Mouse (Mus musculus) embryonic facial prominence, embryonic 13.5 days (tissue): Measurements from ENCODE around the gene Sema3c. TPM values are rescaled to one million over a fixed set of nuclear protein-coding genes. Genes with fewer than 3 reads are reported as not detected.

Source experiments
- ATAC-seq: fragments of 200-750 bp; cut with Nextera tagmentation; 2 replicates; pipeline ENCODE4 v1.8.0; 2017; ENCODE audit warnings: low read depth; ENCODE audit not compliant: insufficient number of reproducible peaks, insufficient read depth, low FRiP score, low TSS enrichment
- H3K27ac ChIP-seq: fragments of 300-500 bp; sonication (generic); 2 replicates; pipeline ENCODE4 v1.5.1; 2015; ENCODE audit warnings: moderate library complexity, mild to moderate bottlenecking, inconsistent platforms
- H3K27me3 ChIP-seq: fragments of 300-500 bp; sonication (generic); 2 replicates; pipeline ENCODE4 v1.6.1; 2015; ENCODE audit warnings: mild to moderate bottlenecking, inconsistent platforms
- H3K36me3 ChIP-seq: fragments of 300-500 bp; sonication (generic); 2 replicates; pipeline ENCODE4 v1.6.1; 2015; ENCODE audit warnings: mild to moderate bottlenecking, inconsistent platforms
- H3K4me1 ChIP-seq: fragments of 300-500 bp; sonication (generic); 2 replicates; pipeline ENCODE4 v1.6.1; 2015; ENCODE audit warnings: inconsistent platforms
- H3K4me2 ChIP-seq: fragments of 300-500 bp; sonication (generic); 2 replicates; pipeline ENCODE4 v1.6.1; 2015; ENCODE audit warnings: moderate library complexity, mild to moderate bottlenecking, inconsistent platforms
- H3K4me3 ChIP-seq: fragments of 300-500 bp; sonication (generic); 2 replicates; pipeline ENCODE4 v1.5.1; 2015; ENCODE audit warnings: mild to moderate bottlenecking, inconsistent platforms
- H3K9ac ChIP-seq: fragments of 300-500 bp; sonication (generic); 2 replicates; pipeline ENCODE4 v1.6.1; 2015; ENCODE audit warnings: mild to moderate bottlenecking, inconsistent platforms
- H3K9me3 ChIP-seq: fragments of 300-500 bp; sonication (generic); 2 replicates; pipeline ENCODE4 v1.6.1; 2016; ENCODE audit warnings: inconsistent platforms
- WGBS: fragments of 180-500 bp; shearing (Covaris S2); methylation state at CpG from one replicate; pipeline ENCODE4 v1.1.7; 2015; ENCODE audit warnings: mixed read lengths; 5-methylcytosine and 5-hydroxymethylcytosine counted together
- polyA plus RNA-seq: library from polyadenylated mRNA; unstranded; fragments of >200 nt; fragmentation: Nextera tagmentation; extraction: Ambion mirVana; gene quantifications from 2 replicates; pipeline ENCODE4 v1.2.1, GENCODE M21; 2015

The Sema3c gene
- polyA plus RNA-seq, 1 experiment from 2014 or later, result 22.1 TPM

- H3K9ac ChIP-seq, result no peak overlapping the region
- H3K9me3 ChIP-seq, result no peaks in the 10 kb centered on the region
- H3K4me2 ChIP-seq, result no peak overlapping the region
- no peak for ATAC-seq
- no peaks in the 10 kb centered on the region for H3K36me3 ChIP-seq
- peaks cover 13% of the 10 kb centered on the region; the same call in 1 of the 2 replicates for H3K4me1 ChIP-seq
- no peak overlapping the region for H3K4me3 ChIP-seq
- no peak overlapping the region for H3K27ac ChIP-seq
- WGBS, result 27% methylated on average over 1 of the region's 1 CpGs
- H3K27me3 ChIP-seq, result no peaks in the 10 kb centered on the region
These were observed 74.9 kb downstream of the Sema3c start for GRCm38 (mm10) chr5:17648865-17649542.

DNA sequence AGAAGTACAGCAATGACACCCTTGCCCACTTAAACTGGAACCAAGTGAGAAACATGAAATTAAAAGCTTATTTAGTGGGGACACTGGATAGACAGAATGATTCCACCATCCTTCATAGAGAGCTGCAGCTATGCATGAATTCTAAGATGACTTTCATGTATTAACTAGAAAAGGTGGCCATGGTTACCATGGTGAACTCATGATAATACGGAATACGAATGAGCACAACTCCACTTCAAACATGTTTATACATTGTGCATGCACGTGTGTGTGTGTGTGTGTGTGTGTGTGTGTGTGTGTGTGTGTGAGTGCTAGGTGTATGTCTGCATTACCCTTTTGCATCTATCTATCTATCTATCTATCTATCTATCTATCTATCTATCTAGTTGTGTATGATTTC lies 87.1 kb downstream of the Sema3c start:
- ATAC-seq, result no peak
- no peaks in the 10 kb centered on the region for H3K4me1 ChIP-seq
- no peaks in the 10 kb centered on the region for H3K9me3 ChIP-seq
- H3K4me3 ChIP-seq, result no peak overlapping the region
- no peak overlapping the region for H3K27ac ChIP-seq
- no peaks in the 10 kb centered on the region for H3K27me3 ChIP-seq
- 79% methylated on average over 3 of the region's 3 CpGs for WGBS
- H3K9ac ChIP-seq, result no peak overlapping the region
- H3K36me3 ChIP-seq, result no peaks in the 10 kb centered on the region
- no peak overlapping the region for H3K4me2 ChIP-seq

DNA sequence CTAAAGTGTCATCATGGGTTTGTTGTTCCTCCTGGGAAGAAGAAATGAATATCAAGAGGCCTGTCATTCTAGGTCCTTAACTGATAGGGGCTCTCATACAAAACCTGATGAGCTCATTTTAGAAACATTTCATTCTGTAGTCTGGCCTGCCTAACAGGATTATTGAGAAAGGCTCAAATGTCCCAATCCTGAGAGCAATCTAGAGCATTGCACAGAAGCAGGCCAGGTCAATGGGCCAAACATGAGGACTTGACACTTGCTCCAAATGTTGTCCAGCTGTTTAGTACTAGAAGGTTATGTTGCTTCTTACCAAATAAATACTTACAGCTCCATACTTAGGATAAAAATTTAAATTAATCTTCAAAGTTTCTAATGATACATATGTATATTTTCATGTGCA lies 97.3 kb downstream of the Sema3c start:
- H3K9me3 ChIP-seq, result no peaks in the 10 kb centered on the region

GRCm38 (mm10) chr5:17680862-17681261 lies 106.8 kb downstream of the Sema3c start:
- H3K9me3 ChIP-seq, result no peaks in the 10 kb centered on the region
- no peaks in the 10 kb centered on the region for H3K4me1 ChIP-seq
- 82% methylated on average over 2 of the region's 2 CpGs for WGBS
- no peak overlapping the region for H3K27ac ChIP-seq
- no peaks in the 10 kb centered on the region for H3K27me3 ChIP-seq
- no peak overlapping the region for H3K9ac ChIP-seq
- no peak for ATAC-seq
- H3K4me2 ChIP-seq, result no peak overlapping the region
- no peaks in the 10 kb centered on the region for H3K36me3 ChIP-seq
- no peak overlapping the region for H3K4me3 ChIP-seq

More for the DNA sequence above, 97.3 kb downstream of the Sema3c start:
- Histone ChIP-seq H3K4me3 (no peak overlapping the region), H3K27me3 (no peaks in the 10 kb centered on the region), H3K36me3 (no peaks in the 10 kb centered on the region), H3K4me1 (no peaks in the 10 kb centered on the region), H3K9ac (no peak overlapping the region), H3K27ac (no peak overlapping the region), H3K4me2 (no peak overlapping the region)
- no peak for ATAC-seq

DNA sequence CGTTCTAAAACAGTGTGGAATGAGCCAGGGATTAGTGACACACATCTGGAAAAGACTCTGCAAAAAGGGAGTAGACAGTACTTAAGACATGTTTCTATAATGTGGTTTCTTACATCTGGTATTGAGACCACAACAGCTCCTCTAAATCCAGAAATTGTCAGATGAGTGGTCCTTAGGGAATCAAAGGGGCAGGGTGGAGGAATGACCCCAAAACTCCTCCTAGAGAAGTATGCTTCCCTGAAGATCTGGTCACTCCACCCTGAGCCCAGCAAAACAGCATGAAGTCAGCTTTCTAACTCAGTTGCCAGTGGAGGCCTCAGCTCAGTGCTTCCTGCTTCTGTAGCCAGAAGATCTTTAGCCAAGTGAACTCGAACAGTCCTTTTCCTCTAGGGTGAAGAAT lies 115.0 kb downstream of the Sema3c start:
- peak overlapping the region; percentile 75 for H3K27ac ChIP-seq
- no peak overlapping the region for H3K9ac ChIP-seq
- H3K36me3 ChIP-seq, result no peaks in the 10 kb centered on the region
- H3K4me1 ChIP-seq, result peaks cover 14% of the 10 kb centered on the region
- H3K4me3 ChIP-seq, result no peak overlapping the region
- no peaks in the 10 kb centered on the region for H3K9me3 ChIP-seq
- peak; percentile 32; the same call in 1 of the 2 replicates for ATAC-seq
- H3K4me2 ChIP-seq, result no peak overlapping the region
- 22% methylated on average over 2 of the region's 2 CpGs for WGBS
- no peaks in the 10 kb centered on the region for H3K27me3 ChIP-seq

DNA sequence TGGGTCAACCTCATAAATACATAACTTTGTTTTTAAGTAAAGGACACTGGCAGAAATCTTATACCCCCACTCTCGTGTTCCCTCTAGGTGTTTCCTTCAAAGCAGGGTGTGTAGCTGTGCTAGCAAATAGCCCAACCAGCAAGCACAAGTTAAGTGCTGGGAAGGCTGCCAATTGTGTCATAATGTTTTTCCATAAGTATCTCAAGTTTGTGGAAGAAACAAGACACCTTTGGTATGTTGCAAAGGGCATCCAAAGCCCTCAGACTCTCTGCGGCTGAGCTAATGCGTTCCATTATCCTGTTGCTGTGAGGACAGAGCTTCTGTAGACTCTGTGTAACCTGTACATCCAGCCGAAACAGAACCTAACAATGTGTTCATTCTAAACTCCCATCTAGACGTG lies 115.5 kb downstream of the Sema3c start:
- H3K4me3 ChIP-seq, result no peak overlapping the region
- H3K4me1 ChIP-seq, result peaks cover 14% of the 10 kb centered on the region
- H3K9ac ChIP-seq, result no peak overlapping the region
- no peaks in the 10 kb centered on the region for H3K9me3 ChIP-seq
- no peak overlapping the region for H3K4me2 ChIP-seq
- H3K27ac ChIP-seq, result peak overlapping the region; percentile 75
- peak; percentile 88 for ATAC-seq
- H3K36me3 ChIP-seq, result no peaks in the 10 kb centered on the region
- WGBS, result 28% methylated on average over 5 of the region's 5 CpGs
- no peaks in the 10 kb centered on the region for H3K27me3 ChIP-seq

- Histone ChIP-seq H3K4me2 (no peak overlapping the region), H3K36me3 (no peaks in the 10 kb centered on the region), H3K4me1 (0 out of 2 replicates have a peak, but pooled peaks cover 3% of the 10 kb centered on the region), H3K9ac (no peak overlapping the region), H3K27me3 (no peaks in the 10 kb centered on the region), H3K4me3 (no peak overlapping the region), H3K27ac (no peak overlapping the region), H3K9me3 (no peaks in the 10 kb centered on the region)
- 64% methylated on average over 2 of the region's 2 CpGs for WGBS
- ATAC-seq, result no peak
These were observed 121.3 kb downstream of the Sema3c start for GRCm38 (mm10) chr5:17695366-17695765.

GRCm38 (mm10) chr5:17698905-17699304 lies 124.8 kb downstream of the Sema3c start:
- no peak for ATAC-seq
- Histone ChIP-seq H3K4me2 (no peak overlapping the region), H3K4me3 (no peak overlapping the region), H3K27me3 (no peaks in the 10 kb centered on the region), H3K27ac (no peak overlapping the region), H3K4me1 (0 out of 2 replicates have a peak, but pooled peaks cover 6% of the 10 kb centered on the region), H3K36me3 (no peaks in the 10 kb centered on the region), H3K9me3 (no peaks in the 10 kb centered on the region), H3K9ac (no peak overlapping the region)
- WGBS, result 87% methylated on average over 2 of the region's 2 CpGs

DNA sequence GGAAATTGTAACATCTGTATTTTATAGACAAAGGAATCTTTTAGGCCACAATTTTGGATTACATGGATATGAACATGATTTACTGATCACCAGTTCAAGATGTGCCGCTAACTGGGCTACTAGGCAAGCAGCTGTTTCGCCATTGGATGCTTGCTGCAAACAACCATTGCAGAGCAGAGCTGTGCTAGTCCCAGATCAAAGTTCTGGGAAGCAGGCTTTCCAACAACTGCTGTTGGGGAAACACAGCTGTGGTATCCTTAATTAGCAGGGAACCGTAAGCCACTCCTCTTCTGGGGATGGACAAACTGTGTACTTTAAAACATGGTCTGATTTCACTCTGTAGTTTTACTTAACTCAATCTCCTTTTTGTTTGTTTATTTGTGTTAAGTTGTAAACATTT lies 130.1 kb downstream of the Sema3c start:
- H3K4me1 ChIP-seq, result 0 out of 2 replicates have a peak, but pooled peaks cover 7% of the 10 kb centered on the region
- H3K36me3 ChIP-seq, result no peaks in the 10 kb centered on the region
- WGBS, result 28% methylated on average over 3 of the region's 3 CpGs
- no peak for ATAC-seq
- no peak overlapping the region for H3K9ac ChIP-seq
- no peak overlapping the region for H3K4me3 ChIP-seq
- H3K27me3 ChIP-seq, result no peaks in the 10 kb centered on the region
- H3K9me3 ChIP-seq, result no peaks in the 10 kb centered on the region
- H3K4me2 ChIP-seq, result no peak overlapping the region
- H3K27ac ChIP-seq, result no peak overlapping the region

- Histone ChIP-seq H3K4me1 (0 out of 2 replicates have a peak, but pooled peaks cover 7% of the 10 kb centered on the region), H3K9ac (no peak overlapping the region), H3K9me3 (no peaks in the 10 kb centered on the region), H3K27me3 (no peaks in the 10 kb centered on the region), H3K36me3 (no peaks in the 10 kb centered on the region), H3K4me3 (no peak overlapping the region), H3K4me2 (no peak overlapping the region), H3K27ac (no peak overlapping the region)
- ATAC-seq, result no peak
- 61% methylated on average over 3 of the region's 3 CpGs for WGBS
These were observed 133.0 kb downstream of the Sema3c start for GRCm38 (mm10) chr5:17707086-17707485.

DNA sequence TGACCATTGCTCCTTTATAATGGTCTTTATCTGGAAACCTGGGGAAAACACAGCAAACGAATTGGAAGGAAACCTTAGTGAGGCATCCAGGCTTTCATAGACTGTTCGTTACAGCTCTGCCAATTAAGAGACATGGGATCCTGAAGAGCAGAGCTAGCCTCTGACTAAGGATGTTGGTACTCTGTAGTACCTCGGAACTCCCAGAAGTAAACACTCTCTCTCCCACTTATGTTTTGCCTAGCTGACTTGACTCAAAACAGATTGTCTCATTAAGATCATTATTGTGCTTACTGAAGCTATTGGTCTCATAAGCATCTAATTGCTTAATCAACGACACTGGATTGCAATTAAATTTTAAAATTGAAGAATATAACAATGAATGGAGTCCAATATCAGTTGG lies 138.3 kb downstream of the Sema3c start:
- Histone ChIP-seq H3K4me3 (no peak overlapping the region), H3K27ac (no peak overlapping the region), H3K36me3 (no peaks in the 10 kb centered on the region), H3K9ac (no peak overlapping the region), H3K4me2 (no peak overlapping the region), H3K9me3 (no peaks in the 10 kb centered on the region), H3K27me3 (no peaks in the 10 kb centered on the region), H3K4me1 (no peaks in the 10 kb centered on the region)
- no peak for ATAC-seq
- 55% methylated on average over 4 of the region's 4 CpGs for WGBS

DNA sequence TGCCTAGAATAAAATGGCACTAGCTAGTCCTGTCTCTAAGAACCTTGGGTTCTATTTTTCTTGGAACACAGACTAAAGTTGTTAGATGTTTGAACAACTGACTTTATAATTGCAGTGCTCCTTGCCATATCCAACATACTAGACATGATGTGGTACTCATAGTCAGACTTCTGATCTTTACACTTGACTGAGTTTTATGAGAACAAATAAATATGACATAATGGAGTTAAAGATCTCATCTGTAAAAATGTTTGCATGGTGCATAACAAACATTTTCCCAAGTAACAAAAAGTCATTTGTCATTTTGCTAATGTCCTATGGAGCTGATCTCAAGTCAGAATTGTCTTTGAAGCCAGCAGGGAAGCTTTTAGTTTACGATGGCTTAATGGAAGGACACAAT lies 141.1 kb downstream of the Sema3c start:
- ATAC-seq, result no peak
- H3K4me2 ChIP-seq, result no peak overlapping the region
- no peak overlapping the region for H3K27ac ChIP-seq
- H3K36me3 ChIP-seq, result no peaks in the 10 kb centered on the region
- no peak overlapping the region for H3K9ac ChIP-seq
- H3K4me3 ChIP-seq, result no peak overlapping the region
- H3K27me3 ChIP-seq, result no peaks in the 10 kb centered on the region
- H3K4me1 ChIP-seq, result no peaks in the 10 kb centered on the region
- 83% methylated on average over 1 of the region's 1 CpGs for WGBS
- H3K9me3 ChIP-seq, result no peaks in the 10 kb centered on the region
